Mouse (Mus musculus) G1E (cell line): ENCODE measurements around the gene Cav1.

Experiments used
- CTCF ChIP-seq: IDR thresholded peaks from 2 replicates; pipeline ENCODE4 v1.5.1; 2012; ENCODE audit warnings: low read depth, low read length, inconsistent platforms, mixed read lengths
- GATA1 ChIP-seq: IDR thresholded peaks from 2 replicates; pipeline ENCODE4 v1.6.1; 2012; ENCODE audit warnings: borderline replicate concordance, low read length, inconsistent platforms, mixed read lengths
- POLR2AphosphoS5 ChIP-seq: IDR thresholded peaks from 2 replicates; pipeline ENCODE4 v1.6.1; 2012; ENCODE audit warnings: low read depth, low read length, inconsistent platforms; ENCODE audit not compliant: insufficient replicate concordance

DNA sequence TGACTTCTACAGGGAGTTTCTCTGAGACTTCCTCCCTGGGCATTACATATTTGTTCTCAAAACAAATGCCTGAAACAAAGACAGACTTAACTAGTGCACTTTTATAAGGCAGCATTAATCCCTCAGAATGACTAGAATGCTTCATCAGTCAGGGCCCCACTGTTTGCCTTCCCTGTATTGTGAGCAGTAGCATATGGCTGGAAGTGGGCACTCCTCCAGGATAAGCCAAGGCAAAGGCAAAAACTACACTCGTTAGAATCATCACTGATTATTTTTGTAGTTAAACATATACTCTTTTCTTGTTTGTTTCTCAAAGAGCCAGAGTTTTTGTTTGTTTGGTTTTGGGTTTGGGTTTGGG lies 11.0 kb downstream of the Cav1 start:
- TF ChIP-seq GATA1 (no peak), CTCF (no peak), POLR2AphosphoS5 (no peak)
